Mouse (Mus musculus) hindbrain, embryonic 13.5 days (tissue): ENCODE results near the gene Slc25a38. TPM values are rescaled to one million over a fixed set of nuclear protein-coding genes. Genes with fewer than 3 reads are reported as not detected.

ENCODE experiments used
- ATAC-seq: fragments of 200-750 bp; cut with Nextera tagmentation; 2 replicates; pipeline ENCODE4 v1.8.0; 2017; ENCODE audit warnings: moderate TSS enrichment; ENCODE audit not compliant: low FRiP score
- H3K27ac ChIP-seq: fragments of 300-500 bp; sonication (generic); 2 replicates; pipeline ENCODE4 v1.5.1; 2015; ENCODE audit warnings: inconsistent platforms, mild to moderate bottlenecking, moderate library complexity
- H3K27me3 ChIP-seq: fragments of 300-500 bp; sonication (generic); 2 replicates; pipeline ENCODE4 v1.6.1; 2015; ENCODE audit warnings: mild to moderate bottlenecking, inconsistent platforms
- H3K36me3 ChIP-seq: fragments of 300-500 bp; sonication (generic); 2 replicates; pipeline ENCODE4 v1.6.1; 2015; ENCODE audit warnings: mild to moderate bottlenecking, inconsistent platforms
- H3K4me1 ChIP-seq: fragments of 300-500 bp; sonication (generic); replicated peaks from 2 replicates; pipeline ENCODE4 v1.6.1; 2015; ENCODE audit warnings: inconsistent platforms
- H3K4me2 ChIP-seq: fragments of 300-500 bp; sonication (generic); 2 replicates; pipeline ENCODE4 v1.6.1; 2015; ENCODE audit warnings: inconsistent platforms, mild to moderate bottlenecking, moderate library complexity
- H3K4me3 ChIP-seq: fragments of 300-500 bp; sonication (generic); 2 replicates; pipeline ENCODE4 v1.5.1; 2015; ENCODE audit warnings: mild to moderate bottlenecking, inconsistent platforms
- H3K9ac ChIP-seq: fragments of 300-500 bp; sonication (generic); 2 replicates; pipeline ENCODE4 v1.6.1; 2015; ENCODE audit warnings: mild to moderate bottlenecking, inconsistent platforms
- H3K9me3 ChIP-seq: fragments of 300-500 bp; sonication (generic); 2 replicates; pipeline ENCODE4 v1.6.1; 2016; ENCODE audit warnings: inconsistent platforms
- WGBS: fragments of 180-500 bp; shearing (Covaris S2); methylation state at CpG from one replicate; pipeline ENCODE4 v1.1.7; 2015; 5-methylcytosine and 5-hydroxymethylcytosine counted together
- polyA plus RNA-seq: library from polyadenylated mRNA; unstranded; fragments of >200 nt; fragmentation: Nextera tagmentation; extraction: Ambion mirVana; gene quantifications from 2 replicates; pipeline ENCODE4 v1.2.1, GENCODE M21; 2015

Gene Slc25a38
- polyA plus RNA-seq, 1 experiment from 2014 or later: 35.5 TPM

- 84% methylated on average over 15 of the region's 15 CpGs for WGBS
- no peak for ATAC-seq
Measured at GRCm38 (mm10) chr9:120111156-120111945, 1.2 kb downstream of the Slc25a38 start.

GRCm38 (mm10) chr9:120112472-120112871, 2.3 kb downstream of the Slc25a38 start:
- Histone ChIP-seq H3K9ac (no peak overlapping the region), H3K36me3 (peaks cover 12% of the 10 kb centered on the region), H3K27ac (no peak overlapping the region), H3K4me1 (peaks cover 9% of the 10 kb centered on the region), H3K9me3 (no peaks in the 10 kb centered on the region), H3K4me2 (no peak overlapping the region), H3K4me3 (no peak overlapping the region), H3K27me3 (no peaks in the 10 kb centered on the region)
- no peak for ATAC-seq
- 93% methylated on average over 6 of the region's 6 CpGs for WGBS

More at GRCm38 (mm10) chr9:120111156-120111945, 1.2 kb downstream of the Slc25a38 start:
- Histone ChIP-seq H3K4me3 (peak overlapping the region; percentile 81), H3K4me1 (peaks cover 9% of the 10 kb centered on the region), H3K9me3 (no peaks in the 10 kb centered on the region), H3K4me2 (peak overlapping the region; percentile 68), H3K36me3 (peaks cover under 1% of the 10 kb centered on the region), H3K9ac (peak overlapping the region; percentile 65), H3K27me3 (no peaks in the 10 kb centered on the region), H3K27ac (peak overlapping the region; percentile 97)

GRCm38 (mm10) chr9:120113456-120113855, 3.3 kb downstream of the Slc25a38 start:
- no peaks in the 10 kb centered on the region for H3K9me3 ChIP-seq
- no peak for ATAC-seq
- no peaks in the 10 kb centered on the region for H3K27me3 ChIP-seq
- H3K36me3 ChIP-seq: peaks cover 22% of the 10 kb centered on the region
- H3K4me2 ChIP-seq: no peak overlapping the region
- H3K27ac ChIP-seq: no peak overlapping the region
- peaks cover 9% of the 10 kb centered on the region for H3K4me1 ChIP-seq
- H3K4me3 ChIP-seq: no peak overlapping the region
- no peak overlapping the region for H3K9ac ChIP-seq
- WGBS: 91% methylated on average over 7 of the region's 7 CpGs

- Histone ChIP-seq H3K4me3 (no peak overlapping the region), H3K9me3 (no peaks in the 10 kb centered on the region), H3K27ac (no peak overlapping the region), H3K4me2 (no peak overlapping the region), H3K27me3 (no peaks in the 10 kb centered on the region), H3K9ac (no peak overlapping the region), H3K4me1 (peaks cover 9% of the 10 kb centered on the region), H3K36me3 (peaks cover 27% of the 10 kb centered on the region)
- 95% methylated on average over 17 of the region's 17 CpGs for WGBS
- no peak for ATAC-seq
Measured at GRCm38 (mm10) chr9:120114051-120114788, 4.0 kb downstream of the Slc25a38 start.

GRCm38 (mm10) chr9:120114789-120115151, 4.6 kb downstream of the Slc25a38 start:
- Histone ChIP-seq H3K9me3 (no peaks in the 10 kb centered on the region), H3K27ac (no peak overlapping the region), H3K9ac (0 out of 2 replicates have a peak overlapping the region, but pooled peaks have one; percentile 35), H3K27me3 (no peaks in the 10 kb centered on the region), H3K4me3 (no peak overlapping the region), H3K36me3 (peaks cover 33% of the 10 kb centered on the region), H3K4me1 (peaks cover 9% of the 10 kb centered on the region), H3K4me2 (no peak overlapping the region)
- 85% methylated on average over 2 of the region's 2 CpGs for WGBS
- no peak for ATAC-seq

GRCm38 (mm10) chr9:120115580-120115979, 5.4 kb downstream of the Slc25a38 start:
- Histone ChIP-seq H3K36me3 (peaks cover 41% of the 10 kb centered on the region), H3K27ac (no peak overlapping the region), H3K4me1 (peaks cover 9% of the 10 kb centered on the region), H3K9ac (no peak overlapping the region), H3K27me3 (no peaks in the 10 kb centered on the region), H3K4me2 (no peak overlapping the region), H3K9me3 (no peaks in the 10 kb centered on the region), H3K4me3 (no peak overlapping the region)
- WGBS: 77% methylated on average over 5 of the region's 5 CpGs
- ATAC-seq: no peak

GRCm38 (mm10) chr9:120116184-120116624, 6.0 kb downstream of the Slc25a38 start:
- no peak for ATAC-seq
- H3K4me3 ChIP-seq: no peak overlapping the region
- no peaks in the 10 kb centered on the region for H3K9me3 ChIP-seq
- no peak overlapping the region for H3K4me2 ChIP-seq
- WGBS: 88% methylated on average over 8 of the region's 8 CpGs
- peaks cover 47% of the 10 kb centered on the region for H3K36me3 ChIP-seq
- H3K27me3 ChIP-seq: no peaks in the 10 kb centered on the region
- H3K4me1 ChIP-seq: peaks cover 4% of the 10 kb centered on the region
- H3K9ac ChIP-seq: no peak overlapping the region
- H3K27ac ChIP-seq: no peak overlapping the region

GRCm38 (mm10) chr9:120118212-120118611, 8.0 kb downstream of the Slc25a38 start:
- no peak for ATAC-seq
- no peaks in the 10 kb centered on the region for H3K4me1 ChIP-seq
- H3K4me2 ChIP-seq: no peak overlapping the region
- H3K27ac ChIP-seq: no peak overlapping the region
- no peak overlapping the region for H3K4me3 ChIP-seq
- H3K36me3 ChIP-seq: peaks cover 63% of the 10 kb centered on the region
- H3K9me3 ChIP-seq: no peaks in the 10 kb centered on the region
- no peak overlapping the region for H3K9ac ChIP-seq
- H3K27me3 ChIP-seq: no peaks in the 10 kb centered on the region
- 94% methylated on average over 4 of the region's 4 CpGs for WGBS

GRCm38 (mm10) chr9:120120503-120120902, 10.3 kb downstream of the Slc25a38 start:
- no peak overlapping the region for H3K4me2 ChIP-seq
- H3K4me1 ChIP-seq: no peaks in the 10 kb centered on the region
- WGBS: 95% methylated on average over 7 of the region's 7 CpGs
- H3K27me3 ChIP-seq: no peaks in the 10 kb centered on the region
- H3K9me3 ChIP-seq: no peaks in the 10 kb centered on the region
- H3K27ac ChIP-seq: no peak overlapping the region
- H3K36me3 ChIP-seq: peaks cover 76% of the 10 kb centered on the region
- no peak for ATAC-seq
- no peak overlapping the region for H3K9ac ChIP-seq
- no peak overlapping the region for H3K4me3 ChIP-seq

GRCm38 (mm10) chr9:120126868-120127267, 16.7 kb downstream of the Slc25a38 start:
- peak overlapping the region; percentile 99 for H3K4me3 ChIP-seq
- peak overlapping the region; percentile 71 for H3K9ac ChIP-seq
- H3K27ac ChIP-seq: peak overlapping the region; percentile 84
- H3K9me3 ChIP-seq: no peaks in the 10 kb centered on the region
- H3K36me3 ChIP-seq: peaks cover 53% of the 10 kb centered on the region
- no peaks in the 10 kb centered on the region for H3K27me3 ChIP-seq
- peak overlapping the region; percentile 63 for H3K4me2 ChIP-seq
- 66% methylated on average over 11 of the region's 11 CpGs for WGBS
- H3K4me1 ChIP-seq: peaks cover 23% of the 10 kb centered on the region
- peak; percentile 9; the same call in 1 of the 2 replicates for ATAC-seq

- Histone ChIP-seq H3K4me2 (peak within 1 kb of the TSS; percentile 92), H3K9ac (peak within 1 kb of the TSS; percentile 96), H3K27me3 (no peaks in the 10 kb centered on the region), H3K27ac (peak within 1 kb of the TSS; percentile 90), H3K9me3 (no peaks in the 10 kb centered on the region), H3K4me1 (peaks cover 23% of the 10 kb centered on the region), H3K36me3 (peaks cover 56% of the 10 kb centered on the region), H3K4me3 (peak within 1 kb of the TSS; percentile 99)
- WGBS: 0% methylated on average over 71 of the region's 72 CpGs
- ATAC-seq: peak; percentile 98
Measured at GRCm38 (mm10) chr9:120127538-120128251, 17.5 kb downstream of the Slc25a38 start, which contains the start of gene Rpsa. Rpsa (plus strand) TSS chr9:120127689.

GRCm38 (mm10) chr9:120129276-120129675, 19.1 kb downstream of the Slc25a38 start:
- no peak overlapping the region for H3K27ac ChIP-seq
- H3K36me3 ChIP-seq: peaks cover 48% of the 10 kb centered on the region
- 75% methylated on average over 10 of the region's 10 CpGs for WGBS
- H3K4me3 ChIP-seq: peak overlapping the region; percentile 99; the same call in 1 of the 2 replicates
- H3K4me2 ChIP-seq: peak overlapping the region; percentile 92
- peaks cover 23% of the 10 kb centered on the region for H3K4me1 ChIP-seq
- no peaks in the 10 kb centered on the region for H3K9me3 ChIP-seq
- H3K9ac ChIP-seq: peak overlapping the region; percentile 96; the same call in 1 of the 2 replicates
- no peaks in the 10 kb centered on the region for H3K27me3 ChIP-seq
- no peak for ATAC-seq
